Mouse (Mus musculus) heart, embryonic 11.5 days (tissue): ENCODE data around the gene Gabrg3. TPM values are rescaled to one million over a fixed set of nuclear protein-coding genes. Genes with fewer than 3 reads are reported as not detected.

Experiments used
- ATAC-seq: fragments of 200-750 bp; cut with Nextera tagmentation; replicated peaks from 2 replicates; pipeline ENCODE4 v1.8.0; 2017; ENCODE audit warnings: moderate library complexity; ENCODE audit not compliant: insufficient number of reproducible peaks, low FRiP score, low TSS enrichment
- H3K27ac ChIP-seq: fragments of 300-500 bp; sonication (generic); 2 replicates; pipeline ENCODE4 v1.5.1; 2014; ENCODE audit warnings: mild to moderate bottlenecking, low read depth, low read length
- H3K27me3 ChIP-seq: fragments of 300-500 bp; sonication (generic); 2 replicates; pipeline ENCODE4 v1.6.1; 2014; ENCODE audit warnings: mild to moderate bottlenecking, low read length, mixed read lengths; ENCODE audit not compliant: control insufficient read depth, insufficient read depth
- H3K36me3 ChIP-seq: fragments of 300-500 bp; sonication (generic); 2 replicates; pipeline ENCODE4 v1.6.1; 2014; ENCODE audit warnings: mild to moderate bottlenecking, low read length, moderate library complexity, mixed read lengths; ENCODE audit not compliant: control insufficient read depth, insufficient read depth
- H3K4me1 ChIP-seq: fragments of 300-500 bp; sonication (generic); 2 replicates; pipeline ENCODE4 v1.6.1; 2014; ENCODE audit warnings: low read length; ENCODE audit not compliant: control insufficient read depth, insufficient read depth
- H3K4me2 ChIP-seq: fragments of 300-500 bp; sonication (generic); 2 replicates; pipeline ENCODE4 v1.6.1; 2014; ENCODE audit warnings: mild to moderate bottlenecking, moderate library complexity
- H3K4me3 ChIP-seq: fragments of 300-500 bp; sonication (generic); 2 replicates; pipeline ENCODE4 v1.5.1; 2014; ENCODE audit warnings: low read depth, low read length
- H3K9ac ChIP-seq: fragments of 300-500 bp; sonication (generic); 2 replicates; pipeline ENCODE4 v1.6.1; 2014; ENCODE audit warnings: mild to moderate bottlenecking, low read depth, low read length, moderate library complexity
- H3K9me3 ChIP-seq: fragments of 300-500 bp; sonication (generic); replicated peaks from 2 replicates; pipeline ENCODE4 v1.6.1; 2016; ENCODE audit warnings: low read length; ENCODE audit not compliant: control insufficient read depth
- WGBS: fragments of 180-500 bp; shearing (Covaris S2); extraction: QIAGEN DNeasy Blood & Tissue Kit; methylation state at CpG from one replicate; pipeline ENCODE4 v1.1.7; 2014; ENCODE audit not compliant: insufficient replicate concordance; 5-methylcytosine and 5-hydroxymethylcytosine counted together
- polyA plus RNA-seq: library from polyadenylated mRNA; unstranded; fragments of >200 nt; fragmentation: Nextera tagmentation; extraction: Ambion mirVana; gene quantifications from 2 replicates; pipeline ENCODE4 v1.2.1, GENCODE M21; 2014

The Gabrg3 gene
- polyA plus RNA-seq, 1 experiment from 2014 or later, result 0.59 TPM

GRCm38 (mm10) chr7:57071435-57072160 is 315.4 kb downstream of the Gabrg3 start:
- ATAC-seq, result no peak
- no peak overlapping the region for H3K4me3 ChIP-seq
- WGBS, result 78% methylated on average over 2 of the region's 2 CpGs
- H3K4me2 ChIP-seq, result no peak overlapping the region
- H3K27ac ChIP-seq, result no peak overlapping the region
- H3K36me3 ChIP-seq, result no peaks in the 10 kb centered on the region
- no peaks in the 10 kb centered on the region for H3K27me3 ChIP-seq
- no peaks in the 10 kb centered on the region for H3K9me3 ChIP-seq
- H3K4me1 ChIP-seq, result no peaks in the 10 kb centered on the region
- H3K9ac ChIP-seq, result no peak overlapping the region

- no peak overlapping the region for H3K4me3 ChIP-seq
- no peaks in the 10 kb centered on the region for H3K36me3 ChIP-seq
- H3K27ac ChIP-seq, result no peak overlapping the region
- 73% methylated on average over 3 of the region's 3 CpGs for WGBS
- no peaks in the 10 kb centered on the region for H3K27me3 ChIP-seq
- no peaks in the 10 kb centered on the region for H3K4me1 ChIP-seq
- no peaks in the 10 kb centered on the region for H3K9me3 ChIP-seq
- no peak for ATAC-seq
- H3K9ac ChIP-seq, result no peak overlapping the region
- H3K4me2 ChIP-seq, result no peak overlapping the region
Observed at GRCm38 (mm10) chr7:57065398-57065797, 321.6 kb downstream of the Gabrg3 start.

GRCm38 (mm10) chr7:57050906-57051635 is 335.9 kb downstream of the Gabrg3 start:
- Histone ChIP-seq H3K4me1 (no peaks in the 10 kb centered on the region), H3K9me3 (no peaks in the 10 kb centered on the region), H3K27ac (no peak overlapping the region), H3K27me3 (no peaks in the 10 kb centered on the region), H3K9ac (no peak overlapping the region), H3K4me3 (no peak overlapping the region), H3K36me3 (no peaks in the 10 kb centered on the region), H3K4me2 (no peak overlapping the region)
- ATAC-seq, result no peak
- 77% methylated on average over 1 of the region's 1 CpGs for WGBS

- 62% methylated on average over 2 of the region's 2 CpGs for WGBS
Observed at GRCm38 (mm10) chr7:57037861-57038421, 349.0 kb downstream of the Gabrg3 start.

GRCm38 (mm10) chr7:57000585-57001261 is 386.3 kb downstream of the Gabrg3 start:
- Histone ChIP-seq H3K27me3 (no peaks in the 10 kb centered on the region), H3K9me3 (peaks cover 4% of the 10 kb centered on the region; the same call in 1 of the 2 replicates), H3K36me3 (no peaks in the 10 kb centered on the region), H3K27ac (no peak overlapping the region), H3K9ac (no peak overlapping the region), H3K4me3 (no peak overlapping the region), H3K4me1 (no peaks in the 10 kb centered on the region), H3K4me2 (no peak overlapping the region)
- ATAC-seq, result no peak
- 88% methylated on average over 3 of the region's 3 CpGs for WGBS

More at GRCm38 (mm10) chr7:57037861-57038421, 349.0 kb downstream of the Gabrg3 start:
- Histone ChIP-seq H3K4me2 (no peak overlapping the region), H3K9ac (no peak overlapping the region), H3K4me3 (no peak overlapping the region), H3K27me3 (no peaks in the 10 kb centered on the region), H3K27ac (no peak overlapping the region), H3K4me1 (no peaks in the 10 kb centered on the region), H3K36me3 (no peaks in the 10 kb centered on the region), H3K9me3 (no peaks in the 10 kb centered on the region)
- ATAC-seq, result no peak

GRCm38 (mm10) chr7:56997713-56998624 is 389.0 kb downstream of the Gabrg3 start:
- peaks cover 4% of the 10 kb centered on the region; the same call in 1 of the 2 replicates for H3K9me3 ChIP-seq
- WGBS, result 80% methylated on average over 2 of the region's 2 CpGs
- no peaks in the 10 kb centered on the region for H3K4me1 ChIP-seq
- H3K4me3 ChIP-seq, result no peak overlapping the region
- no peak overlapping the region for H3K4me2 ChIP-seq
- no peaks in the 10 kb centered on the region for H3K27me3 ChIP-seq
- H3K9ac ChIP-seq, result no peak overlapping the region
- H3K27ac ChIP-seq, result no peak overlapping the region
- no peak for ATAC-seq
- no peaks in the 10 kb centered on the region for H3K36me3 ChIP-seq

- Histone ChIP-seq H3K4me3 (no peak overlapping the region), H3K9ac (no peak overlapping the region), H3K36me3 (no peaks in the 10 kb centered on the region), H3K27me3 (no peaks in the 10 kb centered on the region), H3K4me1 (no peaks in the 10 kb centered on the region), H3K27ac (no peak overlapping the region), H3K9me3 (no peaks in the 10 kb centered on the region), H3K4me2 (no peak overlapping the region)
- no peak for ATAC-seq
- 63% methylated on average over 1 of the region's 2 CpGs for WGBS
Observed at GRCm38 (mm10) chr7:56946398-56946797, 440.6 kb downstream of the Gabrg3 start.

GRCm38 (mm10) chr7:56941606-56942005 is 445.4 kb downstream of the Gabrg3 start:
- no peaks in the 10 kb centered on the region; the same call in 1 of the 2 replicates for H3K9me3 ChIP-seq
- H3K27me3 ChIP-seq, result no peaks in the 10 kb centered on the region
- no peak for ATAC-seq
- H3K4me1 ChIP-seq, result no peaks in the 10 kb centered on the region
- no peak overlapping the region for H3K9ac ChIP-seq
- H3K4me3 ChIP-seq, result no peak overlapping the region
- H3K4me2 ChIP-seq, result no peak overlapping the region
- WGBS, result 72% methylated on average over 2 of the region's 2 CpGs
- H3K36me3 ChIP-seq, result no peaks in the 10 kb centered on the region
- H3K27ac ChIP-seq, result no peak overlapping the region
